Mouse (Mus musculus) liver, embryonic 14.5 days (tissue): ENCODE measurements around the gene Arsb. TPM values are rescaled to one million over a fixed set of nuclear protein-coding genes. Genes with fewer than 3 reads are reported as not detected.
"Not testable (repeated sequence)": the region's sequence is repeated elsewhere in the genome, so short reads cannot be mapped to it uniquely, and the experiment has no call there.

ENCODE experiments used
- ATAC-seq: fragments of 200-750 bp; cut with Nextera tagmentation; 2 replicates; pipeline ENCODE4 v1.8.0; 2017; ENCODE audit warnings: moderate number of reproducible peaks, mild to moderate bottlenecking, moderate library complexity; ENCODE audit not compliant: insufficient read depth
- DNase-seq, 3 experiments: peaks; one replicate each; pipeline ENCODE4 v3.0.0-alpha.2; 2012 to 2013; ENCODE audit warnings: low read depth in 3 of 3, low spot score in 3 of 3
- H3K27ac ChIP-seq: fragments of 300-500 bp; sonication (generic); 2 replicates; pipeline ENCODE4 v1.5.1; 2014; ENCODE audit warnings: moderate library complexity, mild to moderate bottlenecking, control low read depth, inconsistent platforms
- H3K27me3 ChIP-seq: fragments of 300-500 bp; sonication (generic); 2 replicates; pipeline ENCODE4 v1.6.1; 2014; ENCODE audit warnings: mild to moderate bottlenecking, low read length, moderate library complexity; ENCODE audit not compliant: control insufficient read depth, insufficient read depth
- H3K36me3 ChIP-seq: fragments of 300-500 bp; sonication (generic); replicated peaks from 2 replicates; pipeline ENCODE4 v1.6.1; 2014; ENCODE audit warnings: low read depth; ENCODE audit not compliant: control insufficient read depth, insufficient read depth
- H3K4me1 ChIP-seq, 2 experiments: fragments of 200-500 bp in 1 of 2; fragments of 300-500 bp in 1 of 2; sonication (generic) in 1 of 2; replicated peaks; 2 replicates each; pipeline ENCODE4 v1.6.1; 2012 to 2014; ENCODE audit warnings: antibody characterized with exemption in 1 of 2, inconsistent platforms in 1 of 2, low read length in 1 of 2; ENCODE audit not compliant: control insufficient read depth in 2 of 2, insufficient read depth in 2 of 2
- H3K4me2 ChIP-seq: fragments of 300-500 bp; sonication (generic); 2 replicates; pipeline ENCODE4 v1.6.1; 2014; ENCODE audit warnings: low read depth, mild to moderate bottlenecking, control low read depth, moderate library complexity
- H3K4me3 ChIP-seq, 2 experiments: fragments of 200-500 bp in 1 of 2; fragments of 300-500 bp in 1 of 2; sonication (generic) in 1 of 2; 2 replicates each; pipeline ENCODE4 v1.5.1; 2012 to 2014; ENCODE audit warnings: low read depth in 2 of 2, low read length in 2 of 2, mild to moderate bottlenecking in 2 of 2, control low read depth in 1 of 2, inconsistent platforms in 1 of 2, moderate library complexity in 1 of 2; ENCODE audit not compliant: insufficient read depth in 1 of 2
- H3K9ac ChIP-seq: fragments of 300-500 bp; sonication (generic); replicated peaks from 2 replicates; pipeline ENCODE4 v1.6.1; 2014; ENCODE audit warnings: mild to moderate bottlenecking, control low read depth, moderate library complexity
- H3K9me3 ChIP-seq: fragments of 300-500 bp; sonication (generic); 2 replicates; pipeline ENCODE4 v1.6.1; 2016; ENCODE audit warnings: low read length, mixed read lengths; ENCODE audit not compliant: control insufficient read depth
- CTCF ChIP-seq: IDR thresholded peaks from 2 replicates; pipeline ENCODE4 v1.5.1; 2016; ENCODE audit warnings: antibody characterized with exemption, low read depth, control low read depth
- EP300 ChIP-seq: IDR thresholded peaks from 2 replicates; pipeline ENCODE4 v1.6.1; 2016; ENCODE audit warnings: antibody characterized with exemption, low read depth
- WGBS: fragments of 180-500 bp; shearing (Covaris S2); extraction: QIAGEN DNeasy Blood & Tissue Kit; methylation state at CpG from one replicate; pipeline ENCODE4 v1.1.7; 2014; ENCODE audit not compliant: insufficient replicate concordance; 5-methylcytosine and 5-hydroxymethylcytosine counted together
- polyA plus RNA-seq, 2 experiments: library from polyadenylated mRNA; depleted of rRNA in 1 of 2; stranded (reverse) in 1 of 2; unstranded in 1 of 2; fragments of >200 nt; fragmentation: Nextera tagmentation in 1 of 2; extraction: Ambion mirVana in 1 of 2; gene quantifications; 2 replicates each; pipeline versions ENCODE4 v1.2.1 to v1.2.3; 2012 to 2014

Arsb gene
- polyA plus RNA-seq, 2 experiments, result 2.8 to 4.0 TPM

- Histone ChIP-seq H3K4me3 (no peak overlapping the region), H3K27me3 (no peaks in the 10 kb centered on the region), H3K9ac (no peak overlapping the region), H3K4me2 (no peak overlapping the region), H3K4me1 (no peaks in the 10 kb centered on the region), H3K36me3 (no peaks in the 10 kb centered on the region), H3K9me3 (no peaks in the 10 kb centered on the region), H3K27ac (no peak overlapping the region)
- no peak for ATAC-seq
- DNase-seq, result no peak
- no peak for TF ChIP-seq EP300
- TF ChIP-seq CTCF, result no peak
- WGBS, result 54% methylated on average over 2 of the region's 2 CpGs
These were observed 14.6 kb downstream of the Arsb start for GRCm38 (mm10) chr13:93786051-93786450.

GRCm38 (mm10) chr13:93787647-93788046, 16.2 kb downstream of the Arsb start:
- ATAC-seq, result no peak
- Histone ChIP-seq H3K4me3 (no peak overlapping the region), H3K27ac (no peak overlapping the region), H3K9ac (no peak overlapping the region), H3K4me2 (no peak overlapping the region), H3K4me1 (no peaks in the 10 kb centered on the region), H3K27me3 (no peaks in the 10 kb centered on the region), H3K36me3 (no peaks in the 10 kb centered on the region), H3K9me3 (no peaks in the 10 kb centered on the region)
- WGBS, result 55% methylated on average over 8 of the region's 8 CpGs
- no peak for DNase-seq
- TF ChIP-seq CTCF (no peak), EP300 (no peak)

- Histone ChIP-seq H3K27ac (no peak overlapping the region), H3K9ac (no peak overlapping the region), H3K4me1 (no peaks in the 10 kb centered on the region), H3K9me3 (no peaks in the 10 kb centered on the region), H3K4me3 (no peak overlapping the region), H3K27me3 (no peaks in the 10 kb centered on the region), H3K36me3 (no peaks in the 10 kb centered on the region), H3K4me2 (no peak overlapping the region)
- ATAC-seq, result no peak
- peak in 2 of 3 experiments; percentile 23 to 32 for DNase-seq
- WGBS, result 50% methylated on average over 11 of the region's 11 CpGs
- TF ChIP-seq EP300 (no peak), CTCF (no peak; the same call in 1 of the 2 replicates)
These were observed 21.7 kb downstream of the Arsb start for GRCm38 (mm10) chr13:93792945-93793642.

- WGBS, result 69% methylated on average over 10 of the region's 10 CpGs
- H3K36me3 ChIP-seq, result no peaks in the 10 kb centered on the region
These were observed 22.3 kb downstream of the Arsb start for GRCm38 (mm10) chr13:93793643-93794182.

GRCm38 (mm10) chr13:93797011-93797600, 25.7 kb downstream of the Arsb start:
- DNase-seq, result no peak

More at GRCm38 (mm10) chr13:93793643-93794182, 22.3 kb downstream of the Arsb start:
- no peaks in the 10 kb centered on the region for H3K9me3 ChIP-seq
- TF ChIP-seq EP300 (no peak), CTCF (no peak)
- ATAC-seq (no peak), DNase-seq (no peak)
- no peak overlapping the region for H3K9ac ChIP-seq
- H3K27ac ChIP-seq, result no peak overlapping the region
- H3K27me3 ChIP-seq, result no peaks in the 10 kb centered on the region
- H3K4me3 ChIP-seq, result no peak overlapping the region
- H3K4me2 ChIP-seq, result no peak overlapping the region
- no peaks in the 10 kb centered on the region for H3K4me1 ChIP-seq

GRCm38 (mm10) chr13:93810311-93810710, 38.9 kb downstream of the Arsb start:
- DNase-seq, H3K4me3 ChIP-seq, H3K36me3 ChIP-seq, H3K4me2 ChIP-seq, ATAC-seq, H3K4me1 ChIP-seq, H3K27me3 ChIP-seq, H3K27ac ChIP-seq, H3K9me3 ChIP-seq, H3K9ac ChIP-seq: not testable (repeated sequence)
- WGBS, result 59% methylated on average over 2 of the region's 2 CpGs

More at GRCm38 (mm10) chr13:93797011-93797600, 25.7 kb downstream of the Arsb start:
- WGBS, result 49% methylated on average over 5 of the region's 5 CpGs
- H3K4me2 ChIP-seq, result no peak overlapping the region
- H3K4me3 ChIP-seq, result no peak overlapping the region
- ATAC-seq, result no peak
- no peak overlapping the region for H3K27ac ChIP-seq
- no peak overlapping the region for H3K9ac ChIP-seq
- H3K27me3 ChIP-seq, result no peaks in the 10 kb centered on the region
- no peaks in the 10 kb centered on the region for H3K36me3 ChIP-seq
- H3K9me3 ChIP-seq, result no peaks in the 10 kb centered on the region
- H3K4me1 ChIP-seq, result no peaks in the 10 kb centered on the region
- TF ChIP-seq CTCF, result no peak
- no peak for TF ChIP-seq EP300
